Mouse (Mus musculus) splenic B cell, adult 2 months (primary cell): ENCODE measurements around the gene Gm614.

Experiments used
- DNase-seq: peaks from one replicate; pipeline ENCODE4 v3.0.0-alpha.2; 2011; ENCODE audit warnings: low read depth, low spot score
- H3K27me3 ChIP-seq: 2 replicates; pipeline ENCODE4 v1.6.1; 2012; ENCODE audit warnings: mild to moderate bottlenecking, low read length, moderate library complexity, mixed read lengths; ENCODE audit not compliant: control insufficient read depth, poor library complexity, insufficient read depth, severe bottlenecking
- H3K36me3 ChIP-seq: 2 replicates; pipeline ENCODE4 v1.6.1; 2012; ENCODE audit warnings: mild to moderate bottlenecking, low read length, moderate library complexity, mixed read lengths; ENCODE audit not compliant: control insufficient read depth, poor library complexity, insufficient read depth, severe bottlenecking

The Gm614 gene

GRCm38 (mm10) chrX:101263892-101264291, at the start of gene Gm614:
TSS of gene Gm614 (minus strand) at chrX:101263992.
- Histone ChIP-seq H3K27me3 (no peaks in the 10 kb centered on the region; the same call in 1 of the 2 replicates), H3K36me3 (peaks cover 18% of the 10 kb centered on the region; the same call in 1 of the 2 replicates)
- DNase-seq = no peak

GRCm38 (mm10) chrX:101309299-101309698, 45.5 kb upstream of the Gm614 start:
- H3K27me3 ChIP-seq = no peaks in the 10 kb centered on the region
- H3K36me3 ChIP-seq = no peaks in the 10 kb centered on the region
- DNase-seq = no peak

- no peaks in the 10 kb centered on the region for H3K36me3 ChIP-seq
- H3K27me3 ChIP-seq = no peaks in the 10 kb centered on the region
- no peak for DNase-seq
These were observed 40.9 kb upstream of the Gm614 start for GRCm38 (mm10) chrX:101304646-101305045.

GRCm38 (mm10) chrX:101301654-101302053, 37.9 kb upstream of the Gm614 start:
- Histone ChIP-seq H3K27me3 (no peaks in the 10 kb centered on the region), H3K36me3 (no peaks in the 10 kb centered on the region)
- no peak for DNase-seq

DNA sequence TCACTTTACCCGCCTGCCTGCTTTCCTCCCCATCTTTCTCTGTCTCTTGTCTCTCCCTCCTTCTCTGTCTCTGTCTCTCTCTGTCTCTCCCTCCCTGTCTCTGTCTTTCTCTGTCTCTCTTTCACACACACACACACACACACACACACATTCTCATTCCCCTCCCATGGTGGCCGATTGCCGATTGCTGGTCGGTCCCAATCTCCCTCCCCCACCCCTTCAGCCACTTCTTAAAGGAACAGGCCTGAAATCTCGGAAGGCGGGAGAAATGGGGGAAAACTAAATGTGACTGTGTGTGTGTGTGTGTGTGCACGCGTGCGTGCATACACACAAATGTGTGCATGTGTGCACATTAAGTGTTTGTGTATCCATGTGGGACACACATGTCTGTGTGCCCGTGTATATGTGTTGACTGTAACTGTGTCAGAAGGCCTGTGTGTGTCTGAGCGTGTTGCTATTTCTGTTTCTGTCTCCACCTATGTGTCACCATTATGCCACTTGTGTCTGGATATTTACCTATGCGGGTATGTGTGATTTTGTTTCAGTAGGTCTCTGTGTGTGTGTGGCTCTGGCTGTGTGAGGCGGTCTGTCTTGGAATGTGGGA, 36.7 kb upstream of the Gm614 start:
- Histone ChIP-seq H3K36me3 (no peaks in the 10 kb centered on the region), H3K27me3 (no peaks in the 10 kb centered on the region)
- DNase-seq = no peak

GRCm38 (mm10) chrX:101299473-101300426, 36.0 kb upstream of the Gm614 start:
- no peaks in the 10 kb centered on the region for H3K36me3 ChIP-seq

DNA sequence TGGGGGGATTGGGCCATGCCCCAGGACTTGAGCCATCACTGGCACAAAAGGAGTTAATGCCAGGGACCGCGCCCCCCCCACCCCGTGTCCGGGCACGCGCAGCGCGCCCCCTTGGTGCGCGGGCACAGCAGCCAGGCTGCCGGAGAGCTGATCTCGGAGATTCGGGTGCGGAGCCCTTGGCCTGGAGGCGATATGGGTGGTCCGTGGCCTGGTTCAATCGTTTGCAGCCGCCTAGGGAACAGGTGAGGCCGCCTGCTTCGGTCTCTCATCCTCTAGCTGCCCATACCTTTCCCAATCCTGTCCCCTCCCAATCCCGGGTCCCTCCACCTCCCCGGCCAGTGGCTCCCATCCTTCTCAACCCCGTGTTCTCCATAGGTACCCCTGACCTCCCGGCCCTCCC, 35.3 kb upstream of the Gm614 start, which contains the start of gene Nlgn3:
Nlgn3 (plus strand) TSS at position 114 of the 400 bp plus-strand sequence.
- no peak for DNase-seq
- no peaks in the 10 kb centered on the region for H3K27me3 ChIP-seq
- no peaks in the 10 kb centered on the region for H3K36me3 ChIP-seq

More at GRCm38 (mm10) chrX:101299473-101300426, 36.0 kb upstream of the Gm614 start:
- no peak for DNase-seq
- no peaks in the 10 kb centered on the region for H3K27me3 ChIP-seq

GRCm38 (mm10) chrX:101290111-101290510, 26.3 kb upstream of the Gm614 start:
- no peaks in the 10 kb centered on the region for H3K27me3 ChIP-seq
- DNase-seq = no peak

DNA sequence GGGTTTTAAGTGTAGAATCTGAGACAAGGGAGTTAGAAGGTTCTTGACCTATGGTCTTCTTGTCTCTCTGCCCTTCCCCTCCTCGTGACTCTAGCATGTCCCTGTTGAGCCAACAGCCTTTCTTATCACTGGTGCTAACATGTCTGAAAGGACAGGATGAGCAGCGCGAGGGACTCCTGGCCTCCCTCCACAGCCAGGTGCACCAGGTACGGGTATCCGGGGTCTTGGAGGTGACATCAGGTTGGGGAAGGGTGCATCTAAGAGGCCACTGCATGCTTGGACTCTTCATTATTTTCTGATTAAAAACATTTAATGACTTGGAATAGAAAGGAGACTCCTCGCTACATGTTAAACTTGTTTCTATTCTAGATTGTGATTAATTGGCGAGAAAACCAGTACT, 25.2 kb upstream of the Gm614 start:
- no peak for DNase-seq
- no peaks in the 10 kb centered on the region for H3K27me3 ChIP-seq
- peaks cover 20% of the 10 kb centered on the region for H3K36me3 ChIP-seq

More at GRCm38 (mm10) chrX:101290111-101290510, 26.3 kb upstream of the Gm614 start:
- H3K36me3 ChIP-seq = peaks cover 20% of the 10 kb centered on the region

DNA sequence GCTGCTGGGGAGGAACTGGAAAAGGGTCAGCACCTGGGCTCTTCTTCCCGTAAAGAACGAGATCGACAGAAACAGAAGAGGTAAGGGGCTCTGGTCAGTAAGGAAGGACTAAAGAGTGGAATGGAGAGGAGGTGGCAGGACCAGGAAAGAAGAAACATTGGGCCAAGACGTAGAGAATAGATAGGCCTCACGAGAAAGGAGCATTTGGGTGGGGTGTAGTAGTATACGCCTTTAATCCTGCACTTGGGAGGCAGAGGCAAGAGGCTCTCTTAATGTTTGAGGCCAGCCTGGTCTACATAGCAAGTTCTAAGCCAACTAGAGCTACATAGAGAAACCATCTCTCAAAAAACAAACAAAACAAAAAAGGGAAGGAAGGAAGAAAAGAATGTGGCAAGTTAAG, 24.6 kb upstream of the Gm614 start:
- Histone ChIP-seq H3K36me3 (peaks cover 18% of the 10 kb centered on the region), H3K27me3 (no peaks in the 10 kb centered on the region)
- DNase-seq = no peak

- Histone ChIP-seq H3K27me3 (no peaks in the 10 kb centered on the region), H3K36me3 (peaks cover 17% of the 10 kb centered on the region)
- DNase-seq = no peak
These were observed 23.8 kb upstream of the Gm614 start for GRCm38 (mm10) chrX:101287543-101287942.

DNA sequence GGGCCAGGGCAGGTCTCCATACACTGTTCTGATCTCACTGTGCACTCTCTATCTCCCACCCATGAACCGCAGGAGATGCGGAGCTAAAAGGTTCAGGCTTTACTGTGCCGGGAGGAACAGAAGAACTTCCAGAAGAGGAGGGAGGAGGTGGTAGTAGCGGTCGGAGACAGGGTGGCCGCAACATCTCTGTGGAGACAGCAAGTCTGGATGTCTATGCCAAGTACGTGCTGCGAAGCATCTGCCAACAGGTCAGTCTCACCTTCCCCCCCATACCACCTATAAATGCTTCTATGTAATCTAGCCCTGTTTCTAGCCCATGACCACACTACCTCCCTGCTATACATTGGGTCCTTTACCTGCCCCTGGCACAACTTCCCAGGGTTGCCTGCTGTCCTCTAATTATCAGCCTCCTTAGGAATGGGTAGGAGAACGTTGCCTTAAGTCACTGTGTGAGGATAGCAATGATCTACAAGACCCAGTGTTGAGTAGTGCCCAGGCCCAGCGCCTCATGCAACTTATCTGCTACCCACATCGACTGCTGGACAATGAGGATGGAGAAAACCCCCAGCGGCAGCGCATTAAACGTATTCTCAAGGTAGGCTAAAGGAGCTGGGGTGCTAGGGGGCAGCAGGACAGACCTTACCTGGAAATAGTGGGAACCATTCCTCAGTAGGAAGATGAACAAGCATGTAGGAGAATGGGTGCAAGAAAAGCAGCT, 22.3 kb upstream of the Gm614 start:
- Histone ChIP-seq H3K36me3 (peaks cover 17% of the 10 kb centered on the region), H3K27me3 (no peaks in the 10 kb centered on the region)
- no peak for DNase-seq

GRCm38 (mm10) chrX:101285534-101285933, 21.7 kb upstream of the Gm614 start:
- no peaks in the 10 kb centered on the region for H3K27me3 ChIP-seq
- peak; percentile 73 for DNase-seq
- peaks cover 15% of the 10 kb centered on the region for H3K36me3 ChIP-seq

GRCm38 (mm10) chrX:101282813-101283212, 19.0 kb upstream of the Gm614 start:
- no peak for DNase-seq
- H3K36me3 ChIP-seq = peaks cover 15% of the 10 kb centered on the region
- H3K27me3 ChIP-seq = no peaks in the 10 kb centered on the region
